Mouse (Mus musculus): ENCODE measurements around the gene Eomes.

- TF ChIP-seq POLR2A (IDR thresholded peaks at IDR 0.05; ENCODE audit: insufficient read depth, low read length) = no peak
- no peak for TF ChIP-seq CTCF (IDR thresholded peaks at IDR 0.05; ENCODE audit: low read depth, low read length)
- no peak for TF ChIP-seq EP300 (IDR thresholded peaks at IDR 0.05; ENCODE audit: insufficient read depth, low read depth, low read length)
Measured at GRCm38 (mm10) chr9:118471296-118471695, 6.7 kb upstream of the Eomes start.

Measured in ES-Bruce4 (cell line).